Mouse (Mus musculus): ENCODE data around the gene Lca5. TPM values are rescaled to one million over a fixed set of nuclear protein-coding genes. Genes with fewer than 3 reads are reported as not detected.

Lca5 gene
- polyA plus RNA-seq (2014; fragmentation: Nextera tagmentation; extraction: Ambion mirVana): 21.9 and 24.2 TPM in 2 replicates

- Histone ChIP-seq H3K9ac (ENCODE audit: low read length) (peak within 1 kb of the TSS; percentile 56), H3K27me3 (ENCODE audit: control insufficient read depth, insufficient read depth, low read length) (no peaks in the 10 kb centered on the region), H3K36me3 (ENCODE audit: control insufficient read depth, insufficient read depth, low read length) (no peaks in the 10 kb centered on the region), H3K4me2 (ENCODE audit: low read depth) (peak within 1 kb of the TSS; percentile 72), H3K27ac (ENCODE audit: low read depth, low read length) (peak within 1 kb of the TSS; percentile 83), H3K4me3 (ENCODE audit: low read depth, low read length) (peak within 1 kb of the TSS; percentile 51), H3K4me1 (ENCODE audit: control insufficient read depth, insufficient read depth, low read length) (no peaks in the 10 kb centered on the region), H3K9me3 (ENCODE audit: control insufficient read depth, low read length) (no peaks in the 10 kb centered on the region)
- 2% methylated on average over 52 of the region's 57 CpGs for WGBS
- peak; percentile 95 for DNase-seq (ENCODE audit: low spot score)
- peak; percentile 100 for ATAC-seq (ENCODE audit: insufficient read depth, low FRiP score, low TSS enrichment)
Measured at GRCm38 (mm10) chr9:83440392-83441357, at the start of gene Lca5. Gene Lca5, minus strand, starts transcription at chr9:83441127.

GRCm38 (mm10) chr9:83488491-83489210, 47.7 kb upstream of the Lca5 start:
- Histone ChIP-seq H3K27ac (ENCODE audit: low read depth, low read length) (no peak overlapping the region), H3K36me3 (ENCODE audit: control insufficient read depth, insufficient read depth, low read length) (no peaks in the 10 kb centered on the region), H3K4me2 (ENCODE audit: low read depth) (no peak overlapping the region), H3K9ac (ENCODE audit: low read length) (no peak overlapping the region), H3K4me1 (ENCODE audit: control insufficient read depth, insufficient read depth, low read length) (no peaks in the 10 kb centered on the region), H3K9me3 (ENCODE audit: control insufficient read depth, low read length) (no peaks in the 10 kb centered on the region), H3K27me3 (ENCODE audit: control insufficient read depth, insufficient read depth, low read length) (no peaks in the 10 kb centered on the region), H3K4me3 (ENCODE audit: low read depth, low read length) (no peak overlapping the region)
- no peak for ATAC-seq (ENCODE audit: insufficient read depth, low FRiP score, low TSS enrichment)
- DNase-seq (ENCODE audit: low spot score): no peak
- WGBS: 54% methylated on average over 15 of the region's 15 CpGs

DNA sequence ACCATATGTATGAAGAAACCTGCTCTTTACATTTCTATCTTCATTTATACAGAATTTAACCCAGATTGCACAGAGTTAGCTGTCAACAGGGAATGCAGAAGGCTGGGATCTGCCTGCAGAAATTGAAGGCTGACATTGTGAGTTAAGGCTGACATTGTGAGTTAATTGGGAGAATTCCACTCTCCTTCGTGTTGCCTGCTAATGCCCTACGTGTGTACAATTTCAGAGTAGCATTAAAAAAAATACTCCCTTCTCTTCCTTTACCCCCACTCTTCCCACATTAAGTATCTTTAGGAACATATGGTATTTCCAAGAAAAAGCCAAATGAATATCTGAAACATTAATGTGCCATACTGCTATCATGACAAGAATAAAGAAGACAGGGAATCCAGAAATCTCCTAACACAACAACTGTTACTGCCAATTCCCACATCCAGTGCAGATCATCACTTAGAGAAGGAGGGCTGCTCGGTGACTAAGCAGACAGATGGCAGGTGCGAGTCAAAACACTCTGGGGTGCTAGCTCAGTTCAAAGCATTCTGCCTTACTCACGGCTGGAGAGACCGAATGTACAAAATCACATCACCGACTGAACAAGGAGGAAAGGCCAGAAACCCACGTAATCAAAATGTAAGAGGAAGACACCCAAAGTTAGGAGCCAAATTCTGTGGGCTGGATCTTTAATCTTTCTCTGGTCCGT, 47.0 kb upstream of the Lca5 start:
- Histone ChIP-seq H3K9ac (ENCODE audit: low read length) (no peak overlapping the region), H3K4me3 (ENCODE audit: low read depth, low read length) (no peak overlapping the region), H3K4me1 (ENCODE audit: control insufficient read depth, insufficient read depth, low read length) (no peaks in the 10 kb centered on the region), H3K27me3 (ENCODE audit: control insufficient read depth, insufficient read depth, low read length) (no peaks in the 10 kb centered on the region), H3K4me2 (ENCODE audit: low read depth) (no peak overlapping the region), H3K9me3 (ENCODE audit: control insufficient read depth, low read length) (no peaks in the 10 kb centered on the region), H3K27ac (ENCODE audit: low read depth, low read length) (no peak overlapping the region), H3K36me3 (ENCODE audit: control insufficient read depth, insufficient read depth, low read length) (no peaks in the 10 kb centered on the region)
- 48% methylated on average over 9 of the region's 9 CpGs for WGBS
- ATAC-seq (ENCODE audit: insufficient read depth, low FRiP score, low TSS enrichment): no peak
- DNase-seq (ENCODE audit: low spot score): no peak

DNA sequence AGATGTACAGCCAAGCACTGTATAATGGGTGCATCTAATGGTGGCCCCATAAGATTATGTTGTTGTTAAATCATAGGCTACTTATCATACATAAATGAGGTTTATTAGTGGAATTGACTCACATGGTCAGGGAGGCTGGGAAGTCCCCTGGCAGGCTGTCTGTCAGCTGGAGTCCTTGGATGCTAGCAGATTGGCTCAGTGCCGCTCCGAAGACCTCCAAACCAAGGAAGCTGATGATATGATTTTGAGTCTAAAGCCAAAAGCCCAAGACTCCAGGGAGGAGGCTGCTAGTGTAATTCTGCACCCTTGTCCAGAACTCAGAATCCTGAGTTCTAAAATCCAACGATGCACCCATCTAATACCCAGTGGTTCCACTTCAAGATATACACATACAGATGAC, 45.0 kb upstream of the Lca5 start:
- no peak for ATAC-seq (ENCODE audit: insufficient read depth, low FRiP score, low TSS enrichment)
- Histone ChIP-seq H3K9me3 (ENCODE audit: control insufficient read depth, low read length) (no peaks in the 10 kb centered on the region), H3K4me1 (ENCODE audit: control insufficient read depth, insufficient read depth, low read length) (no peaks in the 10 kb centered on the region), H3K4me2 (ENCODE audit: low read depth) (no peak overlapping the region), H3K27me3 (ENCODE audit: control insufficient read depth, insufficient read depth, low read length) (no peaks in the 10 kb centered on the region), H3K27ac (ENCODE audit: low read depth, low read length) (no peak overlapping the region), H3K4me3 (ENCODE audit: low read depth, low read length) (no peak overlapping the region), H3K9ac (ENCODE audit: low read length) (no peak overlapping the region), H3K36me3 (ENCODE audit: control insufficient read depth, insufficient read depth, low read length) (no peaks in the 10 kb centered on the region)
- DNase-seq (ENCODE audit: low spot score): no peak
- 95% methylated on average over 3 of the region's 3 CpGs for WGBS

- Histone ChIP-seq H3K9ac (ENCODE audit: low read length) (no peak overlapping the region), H3K4me1 (ENCODE audit: control insufficient read depth, insufficient read depth, low read length) (no peaks in the 10 kb centered on the region), H3K27ac (ENCODE audit: low read depth, low read length) (no peak overlapping the region), H3K36me3 (ENCODE audit: control insufficient read depth, insufficient read depth, low read length) (no peaks in the 10 kb centered on the region), H3K4me2 (ENCODE audit: low read depth) (no peak overlapping the region), H3K4me3 (ENCODE audit: low read depth, low read length) (no peak overlapping the region), H3K9me3 (ENCODE audit: control insufficient read depth, low read length) (no peaks in the 10 kb centered on the region), H3K27me3 (ENCODE audit: control insufficient read depth, insufficient read depth, low read length) (no peaks in the 10 kb centered on the region)
- no peak for ATAC-seq (ENCODE audit: insufficient read depth, low FRiP score, low TSS enrichment)
- whole genome bisulfite sequencing: 94% methylated on average over 1 of the region's 1 CpGs
- DNase-seq (ENCODE audit: low spot score): no peak
Measured at GRCm38 (mm10) chr9:83485357-83485756, 44.4 kb upstream of the Lca5 start.

DNA sequence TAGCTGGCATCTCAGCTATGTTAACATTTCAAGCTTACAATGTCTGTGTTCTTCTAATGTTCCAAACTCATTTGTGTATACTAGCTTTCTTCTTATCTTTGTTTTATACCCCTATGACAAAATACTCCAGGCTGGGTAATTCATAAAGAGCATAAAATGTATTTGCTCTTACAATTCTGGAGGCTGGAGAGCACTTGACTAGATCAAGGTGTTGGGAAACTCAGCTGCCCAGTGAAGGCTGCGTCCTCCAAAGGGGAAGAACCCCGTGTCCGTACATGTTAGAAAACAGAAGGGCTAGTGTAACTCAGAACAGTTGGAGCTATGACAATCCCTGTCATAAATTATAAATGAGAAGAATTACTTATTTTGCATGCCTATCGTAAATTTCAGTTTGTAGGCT, 42.5 kb upstream of the Lca5 start:
- 92% methylated on average over 4 of the region's 4 CpGs for WGBS
- Histone ChIP-seq H3K9ac (ENCODE audit: low read length) (no peak overlapping the region), H3K4me1 (ENCODE audit: control insufficient read depth, insufficient read depth, low read length) (no peaks in the 10 kb centered on the region), H3K9me3 (ENCODE audit: control insufficient read depth, low read length) (no peaks in the 10 kb centered on the region), H3K27me3 (ENCODE audit: control insufficient read depth, insufficient read depth, low read length) (no peaks in the 10 kb centered on the region), H3K4me3 (ENCODE audit: low read depth, low read length) (no peak overlapping the region), H3K4me2 (ENCODE audit: low read depth) (no peak overlapping the region), H3K27ac (ENCODE audit: low read depth, low read length) (no peak overlapping the region), H3K36me3 (ENCODE audit: control insufficient read depth, insufficient read depth, low read length) (no peaks in the 10 kb centered on the region)
- ATAC-seq (ENCODE audit: insufficient read depth, low FRiP score, low TSS enrichment) (no peak), DNase-seq (ENCODE audit: low spot score) (no peak)

- Histone ChIP-seq H3K4me1 (ENCODE audit: control insufficient read depth, insufficient read depth, low read length) (no peaks in the 10 kb centered on the region), H3K27me3 (ENCODE audit: control insufficient read depth, insufficient read depth, low read length) (no peaks in the 10 kb centered on the region), H3K4me2 (ENCODE audit: low read depth) (no peak overlapping the region), H3K36me3 (ENCODE audit: control insufficient read depth, insufficient read depth, low read length) (no peaks in the 10 kb centered on the region), H3K4me3 (ENCODE audit: low read depth, low read length) (no peak overlapping the region), H3K27ac (ENCODE audit: low read depth, low read length) (no peak overlapping the region), H3K9ac (ENCODE audit: low read length) (no peak overlapping the region), H3K9me3 (ENCODE audit: control insufficient read depth, low read length) (no peaks in the 10 kb centered on the region)
- ATAC-seq (ENCODE audit: insufficient read depth, low FRiP score, low TSS enrichment) (peak; percentile 60), DNase-seq (ENCODE audit: low spot score) (peak; percentile 21)
- 77% methylated on average over 4 of the region's 4 CpGs for WGBS
Measured at GRCm38 (mm10) chr9:83482176-83482949, 41.4 kb upstream of the Lca5 start.

DNA sequence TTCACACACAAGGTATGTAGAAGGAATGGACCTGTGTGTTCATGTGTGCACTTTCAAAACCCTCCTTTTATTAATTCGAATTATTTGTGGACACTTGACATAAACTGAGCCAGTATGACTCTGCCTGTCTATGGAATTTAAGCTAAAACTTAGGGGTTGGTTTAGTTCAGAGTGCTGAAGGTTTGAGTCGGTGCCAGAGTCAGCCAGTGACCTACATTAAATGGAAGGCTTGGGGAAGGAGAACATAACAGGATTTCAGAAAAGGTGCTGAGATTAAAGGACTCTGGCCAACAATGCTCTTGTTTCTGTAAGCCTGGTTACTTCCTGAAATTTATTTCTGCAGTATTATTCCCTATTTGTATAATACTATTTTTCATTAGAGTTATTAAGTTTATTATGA, 28.9 kb upstream of the Lca5 start:
- Histone ChIP-seq H3K9me3 (ENCODE audit: control insufficient read depth, low read length) (no peaks in the 10 kb centered on the region), H3K27me3 (ENCODE audit: control insufficient read depth, insufficient read depth, low read length) (no peaks in the 10 kb centered on the region), H3K36me3 (ENCODE audit: control insufficient read depth, insufficient read depth, low read length) (no peaks in the 10 kb centered on the region), H3K4me1 (ENCODE audit: control insufficient read depth, insufficient read depth, low read length) (no peaks in the 10 kb centered on the region), H3K9ac (ENCODE audit: low read length) (no peak overlapping the region), H3K27ac (ENCODE audit: low read depth, low read length) (no peak overlapping the region), H3K4me2 (ENCODE audit: low read depth) (no peak overlapping the region), H3K4me3 (ENCODE audit: low read depth, low read length) (no peak overlapping the region)
- WGBS: 79% methylated on average over 2 of the region's 2 CpGs
- ATAC-seq (ENCODE audit: insufficient read depth, low FRiP score, low TSS enrichment) (no peak), DNase-seq (ENCODE audit: low spot score) (no peak)
